Mouse (Mus musculus): ENCODE data around the gene Mcpt9. TPM values are rescaled to one million over a fixed set of nuclear protein-coding genes. Genes with fewer than 3 reads are reported as not detected.
"Not testable (repeated sequence)": the region's sequence is repeated elsewhere in the genome, so short reads cannot be mapped to it uniquely, and the experiment has no call there.

Mcpt9 gene
- polyA plus RNA-seq (2016; fragmentation: Nextera tagmentation; extraction: Ambion mirVana): not detected in 2 replicates

- 78% methylated on average over 3 of the region's 3 CpGs for WGBS
- not testable (repeated sequence) for H3K9ac ChIP-seq (replicated peaks); H3K4me3 ChIP-seq (replicated peaks); H3K4me2 ChIP-seq; H3K36me3 ChIP-seq; H3K27ac ChIP-seq; ATAC-seq (ENCODE audit: insufficient number of reproducible peaks, insufficient read depth, low FRiP score, low TSS enrichment, low read depth); H3K4me1 ChIP-seq (replicated peaks); H3K27me3 ChIP-seq; H3K9me3 ChIP-seq
Observed at GRCm38 (mm10) chr14:56030395-56030794, at the start of gene Mcpt9. TSS of gene Mcpt9 (minus strand) at chr14:56030495.

GRCm38 (mm10) chr14:56062213-56062612 lies 31.9 kb upstream of the Mcpt9 start, which contains the start of gene Mcpt4:
TSS of gene Mcpt4 (minus strand) at chr14:56062313.
- not testable (repeated sequence) for H3K4me3 ChIP-seq (replicated peaks); H3K4me1 ChIP-seq (replicated peaks); H3K36me3 ChIP-seq; ATAC-seq (ENCODE audit: insufficient number of reproducible peaks, insufficient read depth, low FRiP score, low TSS enrichment, low read depth); H3K9ac ChIP-seq (replicated peaks); H3K9me3 ChIP-seq; H3K4me2 ChIP-seq; H3K27me3 ChIP-seq; H3K27ac ChIP-seq
- WGBS: 65% methylated on average over 3 of the region's 3 CpGs

- no peak overlapping the region for H3K4me2 ChIP-seq
- H3K9me3 ChIP-seq: no peaks in the 10 kb centered on the region
- ATAC-seq (ENCODE audit: insufficient number of reproducible peaks, insufficient read depth, low FRiP score, low TSS enrichment, low read depth): no peak
- H3K27me3 ChIP-seq: no peaks in the 10 kb centered on the region
- WGBS: 79% methylated on average over 4 of the region's 4 CpGs
- no peak overlapping the region for H3K4me3 ChIP-seq (replicated peaks)
- no peaks in the 10 kb centered on the region for H3K36me3 ChIP-seq
- no peaks in the 10 kb centered on the region for H3K4me1 ChIP-seq (replicated peaks)
- no peak overlapping the region for H3K27ac ChIP-seq
- H3K9ac ChIP-seq (replicated peaks): no peak overlapping the region
Observed at GRCm38 (mm10) chr14:56057722-56058121, 27.4 kb upstream of the Mcpt9 start.

- H3K9ac ChIP-seq (replicated peaks): no peak overlapping the region
- ATAC-seq (ENCODE audit: insufficient number of reproducible peaks, insufficient read depth, low FRiP score, low TSS enrichment, low read depth): no peak
- H3K4me2 ChIP-seq: no peak overlapping the region
- no peaks in the 10 kb centered on the region for H3K9me3 ChIP-seq
- no peak overlapping the region for H3K4me3 ChIP-seq (replicated peaks)
- 84% methylated on average over 3 of the region's 3 CpGs for WGBS
- no peaks in the 10 kb centered on the region for H3K4me1 ChIP-seq (replicated peaks)
- H3K36me3 ChIP-seq: no peaks in the 10 kb centered on the region
- H3K27ac ChIP-seq: no peak overlapping the region
- no peaks in the 10 kb centered on the region for H3K27me3 ChIP-seq
Observed at GRCm38 (mm10) chr14:56055408-56055807, 25.1 kb upstream of the Mcpt9 start.

- H3K27ac ChIP-seq; H3K4me2 ChIP-seq; H3K9me3 ChIP-seq; H3K36me3 ChIP-seq; ATAC-seq (ENCODE audit: insufficient number of reproducible peaks, insufficient read depth, low FRiP score, low TSS enrichment, low read depth); H3K9ac ChIP-seq (replicated peaks); H3K4me1 ChIP-seq (replicated peaks); H3K27me3 ChIP-seq; H3K4me3 ChIP-seq (replicated peaks): not testable (repeated sequence)
- WGBS: 74% methylated on average over 1 of the region's 1 CpGs
Observed at GRCm38 (mm10) chr14:56041792-56042191, 11.5 kb upstream of the Mcpt9 start, which contains the start of gene Mcpt2. TSS of gene Mcpt2 (plus strand) at chr14:56042041.

GRCm38 (mm10) chr14:56034433-56034832 lies 4.1 kb upstream of the Mcpt9 start:
- Histone ChIP-seq H3K9ac (replicated peaks) (no peak overlapping the region), H3K4me3 (replicated peaks) (no peak overlapping the region), H3K9me3 (no peaks in the 10 kb centered on the region), H3K27ac (no peak overlapping the region), H3K27me3 (no peaks in the 10 kb centered on the region), H3K4me2 (no peak overlapping the region), H3K36me3 (no peaks in the 10 kb centered on the region), H3K4me1 (replicated peaks) (no peaks in the 10 kb centered on the region)
- no peak for ATAC-seq (ENCODE audit: insufficient number of reproducible peaks, insufficient read depth, low FRiP score, low TSS enrichment, low read depth)
- WGBS: 80% methylated on average over 2 of the region's 2 CpGs

- H3K4me1 ChIP-seq (replicated peaks); H3K36me3 ChIP-seq; H3K4me2 ChIP-seq; H3K4me3 ChIP-seq (replicated peaks); H3K9me3 ChIP-seq; ATAC-seq (ENCODE audit: insufficient number of reproducible peaks, insufficient read depth, low FRiP score, low TSS enrichment, low read depth); H3K27ac ChIP-seq; H3K27me3 ChIP-seq; H3K9ac ChIP-seq (replicated peaks): not testable (repeated sequence)
- WGBS: 81% methylated on average over 4 of the region's 4 CpGs
Observed at GRCm38 (mm10) chr14:56021305-56021704, 9.0 kb downstream of the Mcpt9 start.

- no peak overlapping the region for H3K4me2 ChIP-seq
- no peaks in the 10 kb centered on the region for H3K36me3 ChIP-seq
- H3K9ac ChIP-seq (replicated peaks): no peak overlapping the region
- no peaks in the 10 kb centered on the region for H3K9me3 ChIP-seq
- ATAC-seq (ENCODE audit: insufficient number of reproducible peaks, insufficient read depth, low FRiP score, low TSS enrichment, low read depth): no peak
- no peaks in the 10 kb centered on the region for H3K4me1 ChIP-seq (replicated peaks)
- H3K27ac ChIP-seq: no peak overlapping the region
- no peak overlapping the region for H3K4me3 ChIP-seq (replicated peaks)
- no peaks in the 10 kb centered on the region for H3K27me3 ChIP-seq
- WGBS: 70% methylated on average over 1 of the region's 1 CpGs
Observed at GRCm38 (mm10) chr14:56019446-56019845, 10.8 kb downstream of the Mcpt9 start.

- ATAC-seq (ENCODE audit: insufficient number of reproducible peaks, insufficient read depth, low FRiP score, low TSS enrichment, low read depth); H3K27ac ChIP-seq; H3K9me3 ChIP-seq; H3K9ac ChIP-seq (replicated peaks); H3K4me3 ChIP-seq (replicated peaks); H3K27me3 ChIP-seq; H3K4me1 ChIP-seq (replicated peaks); H3K36me3 ChIP-seq; H3K4me2 ChIP-seq: not testable (repeated sequence)
- 76% methylated on average over 3 of the region's 3 CpGs for WGBS
Observed at GRCm38 (mm10) chr14:56017671-56018070, 12.6 kb downstream of the Mcpt9 start, which contains the start of gene Mcpt1. TSS of gene Mcpt1 (plus strand) at chr14:56017971.

GRCm38 (mm10) chr14:56013924-56014323 lies 16.4 kb downstream of the Mcpt9 start:
- WGBS: 85% methylated on average over 2 of the region's 2 CpGs
- no peak overlapping the region for H3K9ac ChIP-seq (replicated peaks)

GRCm38 (mm10) chr14:56013147-56013546 lies 17.1 kb downstream of the Mcpt9 start:
- Histone ChIP-seq H3K36me3 (no peaks in the 10 kb centered on the region), H3K4me2 (no peak overlapping the region), H3K9me3 (no peaks in the 10 kb centered on the region), H3K9ac (replicated peaks) (no peak overlapping the region), H3K27me3 (no peaks in the 10 kb centered on the region), H3K4me1 (replicated peaks) (no peaks in the 10 kb centered on the region), H3K27ac (no peak overlapping the region), H3K4me3 (replicated peaks) (no peak overlapping the region)
- 63% methylated on average over 3 of the region's 3 CpGs for WGBS
- ATAC-seq (ENCODE audit: insufficient number of reproducible peaks, insufficient read depth, low FRiP score, low TSS enrichment, low read depth): no peak

More at GRCm38 (mm10) chr14:56013924-56014323, 16.4 kb downstream of the Mcpt9 start:
- Histone ChIP-seq H3K36me3 (no peaks in the 10 kb centered on the region), H3K4me1 (replicated peaks) (no peaks in the 10 kb centered on the region), H3K4me3 (replicated peaks) (no peak overlapping the region), H3K27ac (no peak overlapping the region), H3K4me2 (no peak overlapping the region), H3K27me3 (no peaks in the 10 kb centered on the region), H3K9me3 (no peaks in the 10 kb centered on the region)
- no peak for ATAC-seq (ENCODE audit: insufficient number of reproducible peaks, insufficient read depth, low FRiP score, low TSS enrichment, low read depth)

GRCm38 (mm10) chr14:55987464-55987863 lies 42.8 kb downstream of the Mcpt9 start:
- H3K4me3 ChIP-seq (replicated peaks); H3K36me3 ChIP-seq; H3K4me2 ChIP-seq; H3K9ac ChIP-seq (replicated peaks); H3K27me3 ChIP-seq; ATAC-seq (ENCODE audit: insufficient number of reproducible peaks, insufficient read depth, low FRiP score, low TSS enrichment, low read depth); H3K27ac ChIP-seq; H3K9me3 ChIP-seq; H3K4me1 ChIP-seq (replicated peaks): not testable (repeated sequence)
- 87% methylated on average over 2 of the region's 3 CpGs for WGBS

Data from limb, embryonic 12.5 days (tissue).